9 mouse cellular contexts compared by ENCODE assay signal in the genomic region with DNA sequence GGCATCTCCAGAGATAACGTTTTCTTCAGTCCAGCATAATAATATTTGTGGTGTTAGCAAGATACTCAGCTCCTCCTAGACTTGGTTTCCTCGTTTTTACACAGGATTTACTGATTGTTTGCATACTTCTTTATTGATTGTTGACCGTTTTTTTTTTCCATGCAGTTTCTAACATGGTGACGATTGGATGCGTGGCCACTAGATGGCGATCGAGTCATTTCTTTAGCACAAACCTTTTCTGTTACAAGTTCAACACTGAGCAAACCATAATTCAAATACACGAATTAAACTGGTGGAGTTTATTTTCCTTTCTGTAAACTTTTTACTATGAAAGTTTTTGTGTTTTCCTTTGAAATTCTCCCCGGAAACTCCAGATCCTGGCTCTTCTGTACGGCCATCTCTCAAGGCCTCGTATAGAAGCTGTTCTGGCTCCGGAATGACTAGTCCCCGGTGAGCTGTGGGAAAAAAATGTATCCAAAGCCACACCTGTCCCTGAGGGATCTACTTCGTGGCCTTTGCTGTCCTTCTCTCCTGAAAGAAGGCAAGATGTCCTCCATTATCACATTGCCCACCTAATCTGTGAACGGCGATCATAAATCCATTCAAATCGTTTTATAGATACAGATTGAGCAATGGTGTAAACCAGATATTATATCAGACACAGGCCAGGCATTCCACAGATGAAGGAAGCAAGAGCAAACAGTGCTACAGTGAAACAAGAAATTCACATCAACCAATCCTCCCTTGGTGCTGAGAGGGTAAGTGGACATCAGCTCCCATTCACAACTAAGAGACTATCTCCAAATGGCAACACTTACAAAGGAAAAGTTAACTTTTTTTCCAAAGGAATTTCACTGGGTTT. TPM values are rescaled to one million over a fixed set of nuclear protein-coding genes. Genes with fewer than 3 reads are reported as not detected.
DNase-seq lines count a peak whose midpoint lies in the region; ATAC-seq and TF ChIP-seq lines count a peak whose summit lies in the region.
"Had no signal": no experiment of that assay in that cellular context is flagged by ENCODE, and none has a peak within 500 bp of the region (broad histone marks: within the 10 kb centered on the region; RNA-seq: fewer than 3 reads in every experiment).

No protein-coding gene starts in this region.

- peak; percentile 63 for DNase-seq in gastrocnemius, adult 18-20 months (ENCODE audit: low spot score)
- no peak for DNase-seq in gastrocnemius, postnatal 25 days
- DNase-seq in ZHBTc4 (ENCODE audit: low read depth, low spot score): peak; percentile 68
- DNase-seq in cerebellum, postnatal 36 days: peak; percentile 65 to 77
- peak; percentile 40 to 72 for DNase-seq in layer of hippocampus, adult 2 months (ENCODE audit: low spot score in 2 of 2)
- peak; percentile 31 to 71 for DNase-seq in lung, postnatal 4 days
- DNase-seq in skeletal muscle tissue, adult 2 months (ENCODE audit: low read depth, low spot score): peak; percentile 52

- H3K4me3 ChIP-seq in layer of hippocampus, adult 2 months: no peak overlapping the region; the same call in 1 of the 2 replicates
- H3K4me3 ChIP-seq: liver, embryonic 15.5 days had no signal

- H3K27ac ChIP-seq in layer of hippocampus, adult 2 months: no peak overlapping the region
- H3K27ac ChIP-seq: liver, embryonic 15.5 days had no signal

- TF ChIP-seq CTCF in layer of hippocampus, adult 2 months (conservative IDR thresholded peaks at IDR 0.05): peak; percentile 90

- peak; percentile 87 for ATAC-seq in granulocyte monocyte progenitor cell, adult 5-6 weeks (replicated peaks; ENCODE audit: poor library complexity, severe bottlenecking)

RNA-seq across cellular contexts. Expression of a gene that starts 12.3 kb away (rescaled TPM):
- not detected for total RNA-seq in gastrocnemius, adult 18-20 months (2021)
- not detected for total RNA-seq in gastrocnemius, postnatal 25 days (2021)
- not detected in 2 replicates for total RNA-seq in granulocyte monocyte progenitor cell, adult 5-6 weeks (2014; fragmentation: Nextera tagmentation)
- total RNA-seq in granulocyte monocyte progenitor cell, adult 5-6 weeks (2017): not detected in 2 replicates
- total RNA-seq in layer of hippocampus, adult 2 months (2021): not detected

RNA-seq across cellular contexts. Expression of a gene that starts 18.3 kb away (rescaled TPM):
- 10 to 100 TPM; 45.4 to 57.2 TPM for total RNA-seq in gastrocnemius, adult 18-20 months (2021)
- total RNA-seq in gastrocnemius, postnatal 25 days (2021): 10 to 100 TPM; 29.6 to 39.7 TPM
- total RNA-seq in granulocyte monocyte progenitor cell, adult 5-6 weeks (2014; fragmentation: Nextera tagmentation): 10.5 and 16.7 TPM in 2 replicates
- 4.9 and 6.4 TPM in 2 replicates for total RNA-seq in granulocyte monocyte progenitor cell, adult 5-6 weeks (2017)
- 10 to 100 TPM; 10.8 to 11.0 TPM for total RNA-seq in layer of hippocampus, adult 2 months (2021)

RNA-seq across cellular contexts. Expression of a gene that starts 34.3 kb away (rescaled TPM):
- under 1 TPM; 0.19 to 0.27 TPM for total RNA-seq in gastrocnemius, adult 18-20 months (2021)
- total RNA-seq in gastrocnemius, postnatal 25 days (2021): not detected
- total RNA-seq in granulocyte monocyte progenitor cell, adult 5-6 weeks (2014; fragmentation: Nextera tagmentation): not detected in 2 replicates
- total RNA-seq in granulocyte monocyte progenitor cell, adult 5-6 weeks (2017): not detected in 2 replicates
- total RNA-seq in layer of hippocampus, adult 2 months (2021): not detected

RNA-seq across cellular contexts. Expression of a gene that starts 37.3 kb away (rescaled TPM):
- total RNA-seq in gastrocnemius, adult 18-20 months (2021): 1 to 10 TPM; 3.7 to 4.1 TPM
- 1 to 10 TPM; 5.0 to 5.1 TPM for total RNA-seq in gastrocnemius, postnatal 25 days (2021)
- 74.3 and 81.1 TPM in 2 replicates for total RNA-seq in granulocyte monocyte progenitor cell, adult 5-6 weeks (2014; fragmentation: Nextera tagmentation)
- 48.6 and 58.7 TPM in 2 replicates for total RNA-seq in granulocyte monocyte progenitor cell, adult 5-6 weeks (2017)
- total RNA-seq in layer of hippocampus, adult 2 months (2021): 10 to 100 TPM; 22.7 to 25.8 TPM

RNA-seq across cellular contexts. Expression of a gene that starts 59.0 kb away (rescaled TPM):
- 100 to 1,000 TPM; 153 TPM for total RNA-seq in gastrocnemius, adult 18-20 months (2021)
- total RNA-seq in gastrocnemius, postnatal 25 days (2021): 100 to 1,000 TPM; 105 to 116 TPM
- not detected in 2 replicates for total RNA-seq in granulocyte monocyte progenitor cell, adult 5-6 weeks (2014; fragmentation: Nextera tagmentation)
- total RNA-seq in granulocyte monocyte progenitor cell, adult 5-6 weeks (2017): 1.9 TPM in 1 of 2 replicates, not detected in the other
- 1 to 10 TPM; 4.8 to 6.0 TPM for total RNA-seq in layer of hippocampus, adult 2 months (2021)
